29 mouse cellular contexts compared by ENCODE assay signal in the genomic region with DNA sequence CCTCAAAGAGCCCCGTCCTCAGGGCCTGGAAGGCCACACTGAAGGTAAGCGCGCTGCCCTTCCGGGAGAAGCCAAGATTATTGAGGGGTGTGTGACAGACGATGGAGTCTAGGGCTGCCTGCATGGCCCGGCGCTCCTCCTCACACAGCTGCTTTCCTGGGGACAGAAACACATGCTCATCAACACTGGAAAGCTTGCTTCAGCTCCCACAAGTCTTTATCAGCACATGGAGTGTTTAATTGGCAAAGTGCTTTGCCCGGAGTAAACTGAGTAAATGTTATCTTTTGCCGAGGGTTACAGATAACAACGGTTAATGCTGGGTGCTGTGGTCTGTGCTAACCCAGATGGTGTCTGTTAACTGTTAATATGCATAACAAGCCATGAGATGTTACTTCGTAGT. TPM values are rescaled to one million over a fixed set of nuclear protein-coding genes. Genes with fewer than 3 reads are reported as not detected.
DNase-seq lines count a peak whose midpoint lies in the region; ATAC-seq and TF ChIP-seq lines count a peak whose summit lies in the region.
"Had no signal": no experiment of that assay in that cellular context is flagged by ENCODE, and none has a peak within 500 bp of the region (broad histone marks: within the 10 kb centered on the region; RNA-seq: fewer than 3 reads in every experiment).

No protein-coding gene starts in this region.

- peak; percentile 81 for TF ChIP-seq EP300 in liver, embryonic 14.5 days (IDR thresholded peaks at IDR 0.05; ENCODE audit: low read depth)

- TF ChIP-seq POLR2A in lung, adult 2 months (IDR thresholded peaks at IDR 0.05; ENCODE audit: borderline replicate concordance, extremely low read depth, low read depth, low read length): no peak

- peak overlapping the region; percentile 72 for H3K27ac ChIP-seq in heart, embryonic 10.5 days
- peak overlapping the region; percentile 6 for H3K27ac ChIP-seq in liver, embryonic 14.5 days
- H3K27ac ChIP-seq: forebrain, embryonic 12.5 days; hindbrain, postnatal 0 days; left cerebral cortex, adult 2 months; limb, embryonic 10.5 days; stomach, postnatal 0 days had no signal

- H3K9ac ChIP-seq in liver, embryonic 14.5 days (replicated peaks): no peak overlapping the region; the same call in 1 of the 2 replicates
- H3K9ac ChIP-seq: forebrain, embryonic 12.5 days had no signal

- ATAC-seq in liver, embryonic 14.5 days (ENCODE audit: insufficient read depth): peak; percentile 62
- ATAC-seq: hindbrain, postnatal 0 days; Patski had no signal

- WGBS in heart, embryonic 10.5 days: 58% methylated on average over 11 of the region's 11 CpGs
- WGBS in liver, embryonic 14.5 days (ENCODE audit: insufficient replicate concordance): 18% methylated on average over 11 of the region's 11 CpGs
- 74% methylated on average over 11 of the region's 11 CpGs for WGBS in lung, adult 2 months

- H3K27me3 ChIP-seq in heart, embryonic 10.5 days (ENCODE audit: insufficient read depth, poor library complexity, severe bottlenecking): no peaks in the 10 kb centered on the region
- H3K27me3 ChIP-seq in liver, embryonic 14.5 days (ENCODE audit: control insufficient read depth, insufficient read depth, low read length): no peaks in the 10 kb centered on the region
- H3K27me3 ChIP-seq: forebrain, embryonic 12.5 days; Patski had no signal

- 0 out of 2 replicates have a peak overlapping the region, but pooled peaks have one; percentile 8 for H3K4me3 ChIP-seq in heart, embryonic 10.5 days
- H3K4me3 ChIP-seq in liver, embryonic 14.5 days (ENCODE audit: insufficient read depth in 1 of 2, low read depth in 2 of 2, low read length in 2 of 2): peak overlapping the region in 1 of 2 experiments; percentile 23; a peak in 2 of 4 replicates
- no peak overlapping the region for H3K4me3 ChIP-seq in lung, adult 2 months (replicated peaks; ENCODE audit: extremely low read depth, low read depth, low read length)
- H3K4me3 ChIP-seq: forebrain, embryonic 12.5 days; left cerebral cortex, adult 2 months; limb, embryonic 10.5 days had no signal

- H3K4me1 ChIP-seq in heart, embryonic 10.5 days: peaks cover 71% of the 10 kb centered on the region
- peaks cover 14 to 46% of the 10 kb centered on the region in 2 experiments for H3K4me1 ChIP-seq in liver, embryonic 14.5 days (replicated peaks; ENCODE audit: control insufficient read depth in 2 of 2, insufficient read depth in 2 of 2, low read length in 1 of 2)
- peaks cover 17% of the 10 kb centered on the region for H3K4me1 ChIP-seq in lung, adult 2 months (ENCODE audit: control insufficient read depth, insufficient read depth, low read length)

- no peak for DNase-seq in heart, embryonic 10.5 days (ENCODE audit: low spot score)
- no peak for DNase-seq in heart, postnatal 4 days
- peak; percentile 1 for DNase-seq in thymus, postnatal 14 days
- no peak for DNase-seq in thymus, postnatal 0 days (ENCODE audit: low spot score)
- DNase-seq in liver, embryonic 14.5 days (ENCODE audit: low read depth in 3 of 3, low spot score in 3 of 3): no peak
- no peak for DNase-seq in lung, postnatal 4 days
- no peak for DNase-seq in right cerebral cortex, postnatal 4 days
- no peak for DNase-seq in lung, adult 2 months
- DNase-seq: adrenal gland, adult 8-10 months; cerebellum, postnatal 25 days; embryo, embryonic 11 days; gastrocnemius, postnatal 10 days; heart, adult 18-20 months; heart, postnatal 36 days; kidney, adult 8-10 months; kidney, postnatal 36 days; layer of hippocampus, adult 9-11 months; lung, adult 18-20 months; lung, postnatal 36 days; retina, postnatal 1 day had no signal

- H3K4me2 ChIP-seq in liver, embryonic 14.5 days (ENCODE audit: low read depth): peak overlapping the region; percentile 89
- H3K4me2 ChIP-seq: forebrain, embryonic 12.5 days; midbrain, embryonic 11.5 days had no signal

- no peaks in the 10 kb centered on the region for H3K9me3 ChIP-seq in heart, embryonic 10.5 days
- no peaks in the 10 kb centered on the region for H3K9me3 ChIP-seq in liver, embryonic 14.5 days (ENCODE audit: control insufficient read depth, low read length)
- H3K9me3 ChIP-seq: forebrain, embryonic 12.5 days; limb, embryonic 10.5 days had no signal

- H3K36me3 ChIP-seq in heart, embryonic 10.5 days: peaks cover 51% of the 10 kb centered on the region
- peaks cover 6% of the 10 kb centered on the region for H3K36me3 ChIP-seq in liver, embryonic 14.5 days (replicated peaks; ENCODE audit: control insufficient read depth, insufficient read depth, low read depth)

- no peak for TF ChIP-seq CTCF in liver, embryonic 14.5 days (IDR thresholded peaks at IDR 0.05; ENCODE audit: low read depth)
- no peak for TF ChIP-seq CTCF in lung, adult 2 months (IDR thresholded peaks at IDR 0.05; ENCODE audit: insufficient read depth, low read length)

RNA-seq across cellular contexts. Expression of a gene that starts 3.0 kb away (rescaled TPM):
- polyA plus RNA-seq in heart, embryonic 10.5 days (2016; fragmentation: Nextera tagmentation; extraction: Ambion mirVana): 4.8 and 8.7 TPM in 2 replicates
- 1 to 10 TPM; 7.9 to 8.2 TPM for total RNA-seq in heart, postnatal 4 days (2021)
- 5.7 and 7.6 TPM in 2 replicates for polyA plus RNA-seq in thymus, postnatal 0 days (2015; fragmentation: Nextera tagmentation; extraction: Ambion mirVana)
- polyA plus RNA-seq in liver, embryonic 14.5 days (2012; rRNA removed): 22.4 and 27.6 TPM in 2 replicates
- 1.9 and 2.5 TPM in 2 replicates for polyA plus RNA-seq in liver, embryonic 14.5 days (2014; fragmentation: Nextera tagmentation; extraction: Ambion mirVana)
- 49.4 and 50.8 TPM in 2 replicates for polyA plus RNA-seq in lung, adult 2 months (2012; rRNA removed)

RNA-seq across cellular contexts. Expression of a gene that starts 5.6 kb away (rescaled TPM):
- 69.9 and 77.7 TPM in 2 replicates for polyA plus RNA-seq in heart, embryonic 10.5 days (2016; fragmentation: Nextera tagmentation; extraction: Ambion mirVana)
- total RNA-seq in heart, postnatal 4 days (2021): 10 to 100 TPM; 59.2 to 66.4 TPM
- polyA plus RNA-seq in thymus, postnatal 0 days (2015; fragmentation: Nextera tagmentation; extraction: Ambion mirVana): 83.9 and 88.4 TPM in 2 replicates
- polyA plus RNA-seq in liver, embryonic 14.5 days (2012; rRNA removed): 26.2 and 36.3 TPM in 2 replicates
- polyA plus RNA-seq in liver, embryonic 14.5 days (2014; fragmentation: Nextera tagmentation; extraction: Ambion mirVana): 35.5 and 35.6 TPM in 2 replicates
- 131 and 156 TPM in 2 replicates for polyA plus RNA-seq in lung, adult 2 months (2012; rRNA removed)

RNA-seq across cellular contexts. Expression of a gene that starts 11.8 kb away (rescaled TPM):
- 1.4 and 1.6 TPM in 2 replicates for polyA plus RNA-seq in heart, embryonic 10.5 days (2016; fragmentation: Nextera tagmentation; extraction: Ambion mirVana)
- total RNA-seq in heart, postnatal 4 days (2021): under 1 TPM; 0.36 to 0.76 TPM
- polyA plus RNA-seq in thymus, postnatal 0 days (2015; fragmentation: Nextera tagmentation; extraction: Ambion mirVana): 1.8 and 2.4 TPM in 2 replicates
- polyA plus RNA-seq in liver, embryonic 14.5 days (2012; rRNA removed): 0.01 TPM in 1 of 2 replicates, not detected in the other
- polyA plus RNA-seq in liver, embryonic 14.5 days (2014; fragmentation: Nextera tagmentation; extraction: Ambion mirVana): 0.14 and 0.18 TPM in 2 replicates
- polyA plus RNA-seq in lung, adult 2 months (2012; rRNA removed): 0.74 and 1.5 TPM in 2 replicates

RNA-seq across cellular contexts. Expression of a gene that starts 18.9 kb away (rescaled TPM):
- polyA plus RNA-seq in heart, embryonic 10.5 days (2016; fragmentation: Nextera tagmentation; extraction: Ambion mirVana): 0.07 and 0.16 TPM in 2 replicates
- total RNA-seq in heart, postnatal 4 days (2021): not detected
- polyA plus RNA-seq in thymus, postnatal 0 days (2015; fragmentation: Nextera tagmentation; extraction: Ambion mirVana): 0.04 TPM in 1 of 2 replicates, not detected in the other
- not detected in 2 replicates for polyA plus RNA-seq in liver, embryonic 14.5 days (2012; rRNA removed)
- polyA plus RNA-seq in liver, embryonic 14.5 days (2014; fragmentation: Nextera tagmentation; extraction: Ambion mirVana): 0.01 and 0.04 TPM in 2 replicates
- polyA plus RNA-seq in lung, adult 2 months (2012; rRNA removed): 0.01 TPM in 1 of 2 replicates, not detected in the other
- total RNA-seq: adrenal gland, adult 8-10 months; heart, adult 18-20 months; heart, postnatal 36 days; hindbrain, postnatal 0 days had no signal
- polyA plus RNA-seq: C2C12; neural tube, embryonic 11.5 days had no signal

RNA-seq across cellular contexts. Expression of a gene that starts 19.0 kb away (rescaled TPM):
- 11.1 and 18.0 TPM in 2 replicates for polyA plus RNA-seq in heart, embryonic 10.5 days (2016; fragmentation: Nextera tagmentation; extraction: Ambion mirVana)
- total RNA-seq in heart, postnatal 4 days (2021): 1 to 10 TPM; 2.3 to 2.5 TPM
- polyA plus RNA-seq in thymus, postnatal 0 days (2015; fragmentation: Nextera tagmentation; extraction: Ambion mirVana): 3.1 and 4.1 TPM in 2 replicates
- 1.7 and 2.5 TPM in 2 replicates for polyA plus RNA-seq in liver, embryonic 14.5 days (2012; rRNA removed)
- polyA plus RNA-seq in liver, embryonic 14.5 days (2014; fragmentation: Nextera tagmentation; extraction: Ambion mirVana): not detected in 2 replicates
- 4.1 and 6.5 TPM in 2 replicates for polyA plus RNA-seq in lung, adult 2 months (2012; rRNA removed)
